Mouse (Mus musculus) intestine, embryonic 15.5 days (tissue): ENCODE results near the gene Rgs14. TPM values are rescaled to one million over a fixed set of nuclear protein-coding genes. Genes with fewer than 3 reads are reported as not detected.

Experiments
- ATAC-seq: fragments of 200-750 bp; cut with Nextera tagmentation; 2 replicates; pipeline ENCODE4 v1.8.0; 2017; ENCODE audit warnings: moderate TSS enrichment, moderate library complexity
- H3K27ac ChIP-seq: fragments of 300-500 bp; sonication (generic); 2 replicates; pipeline ENCODE4 v1.5.1; 2015; ENCODE audit warnings: mild to moderate bottlenecking, inconsistent platforms
- H3K27me3 ChIP-seq: fragments of 300-500 bp; sonication (generic); replicated peaks from 2 replicates; pipeline ENCODE4 v1.6.1; 2015; ENCODE audit warnings: inconsistent platforms
- H3K36me3 ChIP-seq: fragments of 300-500 bp; sonication (generic); 2 replicates; pipeline ENCODE4 v1.6.1; 2015; ENCODE audit warnings: inconsistent platforms
- H3K4me1 ChIP-seq: fragments of 300-500 bp; sonication (generic); replicated peaks from 2 replicates; pipeline ENCODE4 v1.6.1; 2015; ENCODE audit warnings: inconsistent platforms
- H3K4me2 ChIP-seq: fragments of 300-500 bp; sonication (generic); replicated peaks from 2 replicates; pipeline ENCODE4 v1.6.1; 2015; ENCODE audit warnings: mild to moderate bottlenecking, inconsistent platforms
- H3K4me3 ChIP-seq: fragments of 300-500 bp; sonication (generic); replicated peaks from 2 replicates; pipeline ENCODE4 v1.5.1; 2015; ENCODE audit warnings: inconsistent platforms
- H3K9ac ChIP-seq: fragments of 300-500 bp; sonication (generic); 2 replicates; pipeline ENCODE4 v1.6.1; 2015; ENCODE audit warnings: inconsistent platforms
- H3K9me3 ChIP-seq: fragments of 300-500 bp; sonication (generic); 2 replicates; pipeline ENCODE4 v1.6.1; 2016; ENCODE audit warnings: inconsistent platforms
- WGBS: fragments of 180-500 bp; shearing (Covaris S2); methylation state at CpG from one replicate; pipeline ENCODE4 v1.1.7; 2015; 5-methylcytosine and 5-hydroxymethylcytosine counted together
- polyA plus RNA-seq: library from polyadenylated mRNA; unstranded; fragments of >200 nt; fragmentation: Nextera tagmentation; extraction: Ambion mirVana; gene quantifications from 2 replicates; pipeline ENCODE4 v1.2.1, GENCODE M21; 2015

The Rgs14 gene
- polyA plus RNA-seq: 0.85 and 1.2 TPM in 2 replicates

DNA sequence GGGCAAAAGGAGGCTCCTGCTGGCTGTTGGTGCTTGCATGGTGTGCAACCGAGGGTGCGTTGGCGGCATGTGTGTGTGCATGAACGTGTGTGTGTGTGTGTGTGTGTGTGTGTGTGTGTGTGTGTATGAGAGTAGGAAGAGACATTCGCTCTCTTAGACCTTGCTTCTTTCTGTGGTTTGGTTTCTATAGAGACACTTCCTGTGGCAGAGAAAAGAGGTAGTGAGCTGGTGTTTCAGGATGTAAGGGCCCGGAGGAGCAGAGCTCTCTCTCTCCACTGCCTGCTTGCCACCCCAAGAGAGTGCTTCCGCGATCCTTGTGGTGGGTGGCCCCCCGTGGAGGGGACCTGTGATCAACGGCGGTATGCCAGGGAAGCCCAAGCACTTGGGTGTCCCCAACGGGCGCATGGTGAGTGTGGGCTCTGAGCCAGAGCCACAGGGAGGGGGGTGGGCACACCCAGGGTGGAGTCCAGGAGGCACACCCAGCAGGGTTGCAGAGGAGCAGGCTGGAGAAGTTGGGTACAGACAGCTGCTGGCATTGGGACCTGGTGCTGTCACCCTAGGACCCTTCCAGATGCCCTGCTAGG is at the start of gene Rgs14:
TSS of gene Rgs14 (plus strand) at position 202 of the 584 bp plus-strand sequence.
- Histone ChIP-seq H3K9ac (no peak within 1 kb of the TSS), H3K4me3 (peak within 1 kb of the TSS; percentile 10), H3K27me3 (no peaks in the 10 kb centered on the region), H3K36me3 (no peaks in the 10 kb centered on the region), H3K4me1 (peaks cover 7% of the 10 kb centered on the region; the same call in 1 of the 2 replicates), H3K9me3 (no peaks in the 10 kb centered on the region), H3K4me2 (peak within 1 kb of the TSS; percentile 16; the same call in 1 of the 2 replicates), H3K27ac (no peak within 1 kb of the TSS)
- peak; percentile 39; the same call in 1 of the 2 replicates for ATAC-seq
- WGBS: 50% methylated on average over 13 of the region's 13 CpGs

- peak within 1 kb of the TSS; percentile 98 for H3K9ac ChIP-seq
- H3K4me3 ChIP-seq: peak within 1 kb of the TSS; percentile 91
- peaks cover 21% of the 10 kb centered on the region for H3K4me1 ChIP-seq
- ATAC-seq: no peak
- H3K9me3 ChIP-seq: no peaks in the 10 kb centered on the region
- WGBS: 77% methylated on average over 4 of the region's 4 CpGs
- no peaks in the 10 kb centered on the region for H3K27me3 ChIP-seq
- H3K36me3 ChIP-seq: peaks cover 19% of the 10 kb centered on the region
- H3K27ac ChIP-seq: peak within 1 kb of the TSS; percentile 90
- peak within 1 kb of the TSS; percentile 83 for H3K4me2 ChIP-seq
These were observed 49.5 kb upstream of the Rgs14 start, which contains the start of gene Prelid1 for GRCm38 (mm10) chr13:55319931-55320533. Gene Prelid1, plus strand, starts transcription at chr13:55320500.

GRCm38 (mm10) chr13:55321434-55322129 is 48.0 kb upstream of the Rgs14 start, which contains the start of gene Rab24:
Gene Rab24, minus strand, starts transcription at chr13:55321946.
- H3K9me3 ChIP-seq: no peaks in the 10 kb centered on the region
- peak within 1 kb of the TSS; percentile 91 for H3K4me3 ChIP-seq
- H3K36me3 ChIP-seq: peaks cover 29% of the 10 kb centered on the region
- H3K4me2 ChIP-seq: peak within 1 kb of the TSS; percentile 83
- under 1% methylated on average over 73 of the region's 73 CpGs for WGBS
- H3K27ac ChIP-seq: peak within 1 kb of the TSS; percentile 90
- ATAC-seq: peak; percentile 91
- H3K4me1 ChIP-seq: peaks cover 26% of the 10 kb centered on the region
- H3K27me3 ChIP-seq: no peaks in the 10 kb centered on the region
- peak within 1 kb of the TSS; percentile 98 for H3K9ac ChIP-seq

DNA sequence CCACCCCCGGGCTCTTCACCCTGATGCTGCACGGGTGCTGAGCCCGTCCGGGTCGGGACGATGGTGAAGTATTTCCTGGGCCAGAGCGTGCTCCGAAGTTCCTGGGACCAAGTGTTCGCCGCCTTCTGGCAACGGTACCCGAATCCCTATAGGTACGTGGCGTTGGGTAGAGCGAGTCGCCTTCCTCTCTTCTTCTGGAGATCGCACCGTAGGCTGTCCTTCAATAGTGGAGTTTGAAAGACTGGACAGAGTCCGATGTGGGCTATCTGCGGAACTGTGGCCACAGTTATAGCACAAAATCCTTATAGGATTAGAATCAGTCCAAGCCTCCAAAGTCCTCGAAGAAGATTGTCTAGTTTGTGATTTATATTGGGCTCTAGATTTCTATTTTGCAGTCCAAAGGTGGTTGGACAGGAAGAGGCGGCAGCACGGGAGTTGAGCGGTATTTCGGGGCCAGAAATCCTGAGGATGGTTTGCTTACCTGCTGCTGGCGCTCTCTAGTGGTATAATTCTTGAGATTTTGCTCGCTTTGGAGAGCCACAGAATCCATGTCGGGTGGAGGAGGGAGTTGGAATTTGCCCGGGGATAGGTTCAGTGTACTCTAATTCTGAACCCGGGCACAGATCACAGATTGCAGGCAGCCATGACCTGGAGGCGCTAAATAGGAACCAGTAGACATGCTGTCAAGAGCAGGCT is 47.3 kb upstream of the Rgs14 start:
- peak overlapping the region; percentile 90 for H3K27ac ChIP-seq
- H3K9ac ChIP-seq: peak overlapping the region; percentile 98
- H3K9me3 ChIP-seq: no peaks in the 10 kb centered on the region
- H3K27me3 ChIP-seq: no peaks in the 10 kb centered on the region
- H3K4me1 ChIP-seq: peaks cover 29% of the 10 kb centered on the region
- ATAC-seq: peak; percentile 42
- H3K4me3 ChIP-seq: peak overlapping the region; percentile 91
- peaks cover 24% of the 10 kb centered on the region for H3K36me3 ChIP-seq
- under 1% methylated on average over 31 of the region's 31 CpGs for WGBS
- H3K4me2 ChIP-seq: peak overlapping the region; percentile 83

- Histone ChIP-seq H3K9me3 (no peaks in the 10 kb centered on the region), H3K4me3 (no peak overlapping the region), H3K27ac (no peak overlapping the region), H3K27me3 (no peaks in the 10 kb centered on the region), H3K36me3 (peaks cover 16% of the 10 kb centered on the region), H3K4me1 (peaks cover 43% of the 10 kb centered on the region), H3K9ac (no peak overlapping the region), H3K4me2 (no peak overlapping the region)
- 76% methylated on average over 11 of the region's 11 CpGs for WGBS
- no peak for ATAC-seq
These were observed 43.9 kb upstream of the Rgs14 start for GRCm38 (mm10) chr13:55325596-55325995.

GRCm38 (mm10) chr13:55327169-55327568 is 42.4 kb upstream of the Rgs14 start:
- Histone ChIP-seq H3K36me3 (peaks cover 16% of the 10 kb centered on the region), H3K27ac (no peak overlapping the region; the same call in 1 of the 2 replicates), H3K4me3 (no peak overlapping the region), H3K9me3 (no peaks in the 10 kb centered on the region), H3K9ac (no peak overlapping the region), H3K4me1 (peaks cover 45% of the 10 kb centered on the region), H3K4me2 (peak overlapping the region; percentile 89; the same call in 1 of the 2 replicates), H3K27me3 (no peaks in the 10 kb centered on the region)
- ATAC-seq: no peak
- WGBS: 47% methylated on average over 4 of the region's 4 CpGs

DNA sequence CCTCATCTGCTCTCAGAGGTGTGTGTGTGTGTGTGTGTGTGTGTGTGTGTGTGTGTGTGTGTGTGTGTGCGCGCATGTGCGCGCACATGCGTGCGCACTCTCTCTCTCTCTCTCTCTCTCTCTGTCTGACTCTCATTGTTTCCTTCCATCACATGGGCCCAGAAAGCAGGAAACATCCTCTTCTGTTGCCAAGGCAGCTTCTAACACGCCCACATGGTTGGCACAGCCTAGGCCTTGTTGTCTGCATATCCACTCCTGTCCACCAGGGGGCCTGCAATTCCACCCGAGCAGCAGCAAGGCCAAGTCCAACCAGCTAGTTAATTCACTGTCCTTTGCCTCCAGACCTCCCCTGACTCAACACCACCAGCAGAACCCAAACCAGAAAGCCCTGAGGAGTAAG is 41.9 kb upstream of the Rgs14 start:
- no peak overlapping the region for H3K4me3 ChIP-seq
- WGBS: 45% methylated on average over 8 of the region's 8 CpGs

DNA sequence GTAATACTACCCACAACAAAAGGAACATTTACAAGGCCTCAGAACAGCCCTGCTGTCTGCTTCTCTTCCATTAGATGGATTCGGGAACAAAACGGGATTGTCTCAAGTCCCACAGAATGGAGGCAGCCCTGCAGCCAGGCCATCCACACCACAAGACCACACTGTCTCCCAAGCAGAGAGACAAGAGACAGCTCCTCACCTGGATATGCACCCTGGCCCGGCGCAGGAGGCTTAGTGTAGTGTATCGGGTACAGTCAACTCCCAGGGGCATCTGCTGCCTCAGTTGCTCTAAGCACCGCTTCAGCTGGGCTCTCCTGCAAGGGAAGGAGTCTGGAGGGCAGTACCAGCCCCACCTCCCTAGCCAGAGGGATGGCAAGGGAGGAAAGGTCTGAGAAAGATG is 41.4 kb upstream of the Rgs14 start:
- WGBS: 87% methylated on average over 6 of the region's 6 CpGs
- peak overlapping the region; percentile 89 for H3K4me2 ChIP-seq
- H3K27ac ChIP-seq: no peak overlapping the region
- no peaks in the 10 kb centered on the region for H3K9me3 ChIP-seq
- H3K27me3 ChIP-seq: no peaks in the 10 kb centered on the region
- peaks cover 44% of the 10 kb centered on the region for H3K4me1 ChIP-seq
- H3K36me3 ChIP-seq: peaks cover 16% of the 10 kb centered on the region
- ATAC-seq: no peak
- H3K9ac ChIP-seq: peak overlapping the region; percentile 72; the same call in 1 of the 2 replicates
- peak overlapping the region; percentile 83 for H3K4me3 ChIP-seq

More for the DNA sequence above, 41.9 kb upstream of the Rgs14 start:
- Histone ChIP-seq H3K36me3 (peaks cover 16% of the 10 kb centered on the region), H3K4me2 (peak overlapping the region; percentile 89), H3K4me1 (peaks cover 45% of the 10 kb centered on the region), H3K27ac (no peak overlapping the region), H3K9ac (0 out of 2 replicates have a peak overlapping the region, but pooled peaks have one; percentile 72), H3K27me3 (no peaks in the 10 kb centered on the region), H3K9me3 (no peaks in the 10 kb centered on the region)
- peak; percentile 11 for ATAC-seq

GRCm38 (mm10) chr13:55328641-55329040 is 40.9 kb upstream of the Rgs14 start:
- peak overlapping the region; percentile 72 for H3K9ac ChIP-seq
- H3K9me3 ChIP-seq: no peaks in the 10 kb centered on the region
- peak overlapping the region; percentile 89 for H3K4me2 ChIP-seq
- no peak overlapping the region for H3K27ac ChIP-seq
- H3K36me3 ChIP-seq: peaks cover 16% of the 10 kb centered on the region
- peaks cover 39% of the 10 kb centered on the region for H3K4me1 ChIP-seq
- no peak for ATAC-seq
- 80% methylated on average over 4 of the region's 4 CpGs for WGBS
- H3K4me3 ChIP-seq: peak overlapping the region; percentile 83
- no peaks in the 10 kb centered on the region for H3K27me3 ChIP-seq

GRCm38 (mm10) chr13:55329109-55329682 is 40.3 kb upstream of the Rgs14 start:
- peak; percentile 37 for ATAC-seq
- H3K9me3 ChIP-seq: no peaks in the 10 kb centered on the region
- peak overlapping the region; percentile 45; the same call in 1 of the 2 replicates for H3K27ac ChIP-seq
- peak overlapping the region; percentile 89 for H3K4me2 ChIP-seq
- peaks cover 14% of the 10 kb centered on the region for H3K36me3 ChIP-seq
- WGBS: under 1% methylated on average over 28 of the region's 29 CpGs
- H3K27me3 ChIP-seq: no peaks in the 10 kb centered on the region
- peaks cover 35% of the 10 kb centered on the region for H3K4me1 ChIP-seq
- peak overlapping the region; percentile 83 for H3K4me3 ChIP-seq
- peak overlapping the region; percentile 72 for H3K9ac ChIP-seq

DNA sequence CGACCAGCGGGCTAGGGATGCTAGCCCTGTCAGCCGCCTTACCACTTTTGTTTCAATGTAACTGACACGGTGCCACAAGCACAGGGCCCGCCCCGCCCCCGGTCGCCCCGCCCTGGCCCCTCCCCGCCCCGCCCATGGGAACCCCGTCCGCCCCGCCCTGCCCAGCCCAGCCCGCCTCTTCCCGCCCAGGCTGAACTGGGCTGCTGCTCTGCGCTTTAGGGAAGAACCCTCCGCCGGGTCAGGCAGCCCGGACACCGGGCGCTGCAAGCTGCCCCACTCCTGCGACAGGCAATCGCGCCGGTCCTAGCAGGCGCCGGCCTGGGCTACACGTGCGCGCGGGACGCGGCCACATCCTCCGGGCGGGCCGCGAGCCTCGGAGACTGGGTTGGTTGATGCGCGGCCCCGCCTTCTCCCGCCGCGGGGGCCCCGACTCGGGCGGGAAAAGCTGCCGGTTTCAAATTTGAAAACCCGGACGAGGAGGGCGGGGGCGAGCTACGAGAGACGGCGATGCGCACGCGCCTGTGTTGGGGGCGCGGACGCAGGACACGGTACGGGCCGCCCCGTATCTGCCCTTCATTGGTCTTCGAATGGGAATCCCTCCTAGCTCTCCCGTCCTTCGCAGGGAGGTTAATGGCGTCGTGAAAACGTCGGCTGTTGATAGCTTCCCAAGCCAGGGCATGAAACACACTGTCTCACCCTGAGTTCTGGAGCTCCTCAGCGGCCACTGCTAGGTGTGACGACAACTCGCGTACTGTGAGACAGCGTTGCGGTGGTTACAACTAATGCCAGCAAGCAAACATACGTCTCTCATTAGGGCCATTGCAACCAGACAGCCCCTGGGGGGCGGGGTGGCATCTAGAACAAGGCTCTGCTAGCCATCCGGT is 39.6 kb upstream of the Rgs14 start, which contains the start of gene Mxd3:
TSS of gene Mxd3 (minus strand) at position 141 of the 884 bp plus-strand sequence.
- WGBS: under 1% methylated on average over 81 of the region's 82 CpGs

More for the DNA sequence above, 39.6 kb upstream of the Rgs14 start, which contains the start of gene Mxd3:
- Histone ChIP-seq H3K4me3 (peak within 1 kb of the TSS; percentile 83), H3K27ac (peak within 1 kb of the TSS; percentile 93), H3K27me3 (no peaks in the 10 kb centered on the region), H3K36me3 (peaks cover 10% of the 10 kb centered on the region), H3K4me2 (peak within 1 kb of the TSS; percentile 89), H3K9me3 (no peaks in the 10 kb centered on the region), H3K9ac (peak within 1 kb of the TSS; percentile 72), H3K4me1 (peaks cover 35% of the 10 kb centered on the region)
- ATAC-seq: peak; percentile 94
